Comparison of ENCODE assay signal across 9 mouse cellular contexts in genomic region chr6:93985111-93985510, GRCm38 (mm10).
DNase-seq lines count a peak whose midpoint lies in the region; ATAC-seq lines count a peak whose summit lies in the region.
"Had no signal": no experiment of that assay in that cellular context is flagged by ENCODE, and none has a peak within 500 bp of the region (broad histone marks: within the 10 kb centered on the region; RNA-seq: fewer than 3 reads in every experiment).

No protein-coding gene starts in this region.

- H3K9ac ChIP-seq in hindbrain, embryonic 14.5 days = no peak overlapping the region
- no peak overlapping the region for H3K9ac ChIP-seq in hindbrain, embryonic 13.5 days

- H3K27ac ChIP-seq in hindbrain, embryonic 14.5 days = no peak overlapping the region
- no peak overlapping the region for H3K27ac ChIP-seq in hindbrain, embryonic 13.5 days

- H3K4me1 ChIP-seq in hindbrain, embryonic 14.5 days (replicated peaks; ENCODE audit: control insufficient read depth, insufficient read depth, low read length) = peaks cover 7% of the 10 kb centered on the region; the same call in 1 of the 2 replicates
- H3K4me1 ChIP-seq in hindbrain, embryonic 13.5 days (replicated peaks) = peaks cover 10% of the 10 kb centered on the region

- H3K4me2 ChIP-seq in hindbrain, embryonic 14.5 days (replicated peaks) = no peak overlapping the region
- no peak overlapping the region for H3K4me2 ChIP-seq in hindbrain, embryonic 13.5 days

- no peak overlapping the region for H3K4me3 ChIP-seq in hindbrain, embryonic 14.5 days (replicated peaks; ENCODE audit: low read length)
- no peak overlapping the region for H3K4me3 ChIP-seq in hindbrain, embryonic 13.5 days
- H3K4me3 ChIP-seq: myocyte had no signal

- H3K27me3 ChIP-seq in hindbrain, embryonic 14.5 days (ENCODE audit: control insufficient read depth, insufficient read depth, low read length) = no peaks in the 10 kb centered on the region
- H3K27me3 ChIP-seq in hindbrain, embryonic 13.5 days = no peaks in the 10 kb centered on the region

- no peaks in the 10 kb centered on the region for H3K36me3 ChIP-seq in hindbrain, embryonic 14.5 days (replicated peaks; ENCODE audit: control insufficient read depth, insufficient read depth)
- no peaks in the 10 kb centered on the region for H3K36me3 ChIP-seq in hindbrain, embryonic 13.5 days

- H3K9me3 ChIP-seq in hindbrain, embryonic 14.5 days (ENCODE audit: control insufficient read depth, low read length) = no peaks in the 10 kb centered on the region
- H3K9me3 ChIP-seq in hindbrain, embryonic 13.5 days = no peaks in the 10 kb centered on the region

- no peak for ATAC-seq in hindbrain, embryonic 14.5 days (ENCODE audit: low FRiP score)
- ATAC-seq in hindbrain, embryonic 13.5 days (ENCODE audit: low FRiP score) = no peak

- WGBS in hindbrain, embryonic 14.5 days = 49% methylated on average over 9 of the region's 9 CpGs
- WGBS in hindbrain, embryonic 13.5 days = 57% methylated on average over 9 of the region's 9 CpGs

- peak; percentile 62 for DNase-seq in hindbrain, embryonic 14.5 days (ENCODE audit: low spot score)
- peak; percentile 7 to 12 for DNase-seq in urinary bladder, postnatal 36 days (ENCODE audit: low spot score in 2 of 2)
- no peak for DNase-seq in urinary bladder, postnatal 4 days (ENCODE audit: low spot score in 2 of 2)
- DNase-seq in cerebellum, postnatal 25 days = peak; percentile 63 to 78
- DNase-seq in kidney, postnatal 25 days = peak; percentile 43 to 49
- peak; percentile 64 for DNase-seq in retina, embryonic 14.5 days (ENCODE audit: low spot score)
- no peak for DNase-seq in spleen, postnatal 36 days (ENCODE audit: low spot score in 2 of 2)

Comparison
In these comparisons a context has a peak if more than half of its experiments do, and no peak if none do; other contexts are left out.
1. DNase-seq: peak in hindbrain, embryonic 14.5 days (single experiment), urinary bladder, postnatal 36 days (2 of 2), cerebellum, postnatal 25 days (2 of 2), kidney, postnatal 25 days (2 of 2) and retina, embryonic 14.5 days (single experiment); none in urinary bladder, postnatal 4 days (0 of 2) and spleen, postnatal 36 days (0 of 2).